Mouse (Mus musculus): ENCODE measurements around the gene Prc1.
"Not testable (repeated sequence)": the region's sequence is repeated elsewhere in the genome, so short reads cannot be mapped to it uniquely, and the experiment has no call there.

The Prc1 gene

DNA sequence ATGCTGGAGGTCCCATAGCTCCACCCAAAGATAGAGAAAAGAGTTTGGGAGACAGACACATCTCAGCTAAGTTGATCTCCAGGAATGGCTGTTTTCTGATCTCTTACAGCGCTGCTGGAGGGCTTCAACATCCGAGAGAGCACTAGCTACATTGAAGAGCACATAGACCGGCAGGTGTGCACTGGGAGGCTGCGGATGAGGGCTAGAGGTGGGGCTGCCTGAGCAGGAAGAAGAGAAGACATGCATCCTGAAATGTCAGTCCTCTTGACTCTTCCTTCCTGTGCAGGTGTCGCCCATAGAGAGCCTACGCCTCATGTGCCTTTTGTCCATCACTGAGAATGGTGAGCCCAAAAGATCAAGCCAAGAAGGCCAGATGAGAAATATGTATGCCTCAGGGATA is 8.5 kb upstream of the Prc1 start:
- DNase-seq (ENCODE audit: low read depth), result no peak

DNA sequence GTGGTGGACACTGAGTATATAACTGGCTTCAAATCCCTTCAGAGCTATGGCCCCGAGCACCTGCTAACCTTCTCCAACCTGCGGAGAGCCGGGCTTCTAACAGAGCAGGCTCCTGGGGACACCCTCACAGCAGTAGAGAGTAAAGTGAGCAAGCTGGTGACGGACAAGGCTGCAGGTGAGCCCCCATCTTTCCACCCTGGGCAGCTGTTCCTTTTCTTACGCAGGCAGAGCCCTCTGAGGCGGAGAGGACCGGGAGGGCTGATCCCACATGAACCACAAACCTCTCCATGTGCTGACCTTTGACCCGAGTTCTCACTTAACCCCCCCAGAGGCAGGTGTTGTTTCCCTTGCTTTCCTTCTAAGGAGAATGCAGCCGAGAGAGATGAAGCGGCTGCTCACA is 6.5 kb upstream of the Prc1 start:
- no peak for DNase-seq (ENCODE audit: low read depth)

GRCm38 (mm10) chr7:80294764-80295648 is 756 bp downstream of the Prc1 start:
- DNase-seq (ENCODE audit: low read depth), result no peak

GRCm38 (mm10) chr7:80296462-80296861 is 2.2 kb downstream of the Prc1 start:
- no peak for DNase-seq (ENCODE audit: low read depth)

GRCm38 (mm10) chr7:80297041-80297440 is 2.8 kb downstream of the Prc1 start:
- no peak for DNase-seq (ENCODE audit: low read depth)

DNA sequence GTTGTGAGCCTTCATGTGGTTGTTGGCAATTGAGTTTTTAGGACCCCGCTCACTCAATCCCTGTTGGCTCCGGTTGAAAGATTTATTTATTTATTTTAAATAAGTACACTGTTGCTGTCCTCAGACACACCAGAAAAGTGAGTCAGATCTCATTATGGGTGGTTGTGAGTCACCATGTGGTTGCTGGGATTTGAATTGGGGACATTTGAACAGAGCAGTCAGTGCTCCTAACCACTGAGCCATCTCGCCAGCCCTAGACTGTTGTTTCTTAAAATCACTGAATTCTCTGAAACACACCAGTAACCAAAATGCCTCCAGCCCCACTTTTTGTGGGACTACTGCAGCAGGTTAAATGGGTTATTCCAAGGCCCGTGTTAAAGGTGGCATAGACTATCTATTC is 4.5 kb downstream of the Prc1 start:
- DNase-seq (ENCODE audit: low read depth), result no peak

- DNase-seq (ENCODE audit: low read depth), result no peak
Measured at GRCm38 (mm10) chr7:80299568-80299967, 5.3 kb downstream of the Prc1 start.

DNA sequence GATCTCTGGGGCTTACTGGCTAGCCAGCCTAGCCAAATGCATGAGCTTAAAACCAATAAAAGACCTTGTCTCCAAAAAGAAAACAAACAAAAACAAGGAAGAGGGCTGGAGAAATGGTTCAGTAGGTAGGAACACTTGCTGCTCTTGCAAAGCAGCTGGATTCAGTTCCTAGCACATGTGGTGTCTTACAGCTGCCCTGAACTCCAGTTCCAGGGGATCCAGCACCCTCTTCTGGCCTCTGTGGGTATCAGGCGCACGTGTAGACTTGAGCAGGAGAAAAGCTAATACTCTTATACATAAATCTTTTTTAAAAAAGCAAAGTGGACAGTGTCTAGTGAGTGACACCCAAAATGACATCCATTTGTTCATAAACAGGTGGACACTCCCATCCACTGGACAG is 7.3 kb downstream of the Prc1 start:
- DNase-seq (ENCODE audit: low read depth), result no peak

GRCm38 (mm10) chr7:80307766-80308165 is 13.5 kb downstream of the Prc1 start:
- no peak for DNase-seq (ENCODE audit: low read depth)

- no peak for DNase-seq (ENCODE audit: low read depth)
Measured at GRCm38 (mm10) chr7:80310771-80311170, 16.5 kb downstream of the Prc1 start.

- no peak for DNase-seq (ENCODE audit: low read depth)
Measured at GRCm38 (mm10) chr7:80315733-80316132, 21.5 kb downstream of the Prc1 start.

GRCm38 (mm10) chr7:80317439-80318115 is 23.3 kb downstream of the Prc1 start:
- no peak for DNase-seq (ENCODE audit: low read depth)

DNA sequence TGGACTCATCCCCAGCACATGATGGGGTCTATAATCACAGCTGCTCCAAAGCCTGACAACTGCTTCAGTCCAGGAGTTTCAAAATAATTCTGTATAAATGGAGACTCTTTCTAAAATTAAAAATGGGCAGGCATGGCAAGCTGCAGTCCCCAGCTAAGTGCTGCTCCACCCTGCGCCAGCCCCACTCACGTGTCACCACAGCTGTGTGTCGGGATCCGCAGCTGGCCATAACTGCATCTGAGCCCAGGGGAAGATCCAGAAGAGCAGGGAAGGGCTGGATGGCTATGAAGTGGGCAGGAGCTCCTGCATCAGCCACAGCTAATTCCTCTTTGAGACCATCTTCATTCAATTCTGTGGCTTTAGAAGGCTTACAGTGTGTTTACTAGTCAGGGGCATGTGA is 24.4 kb downstream of the Prc1 start:
- no peak for DNase-seq (ENCODE audit: low read depth)

DNA sequence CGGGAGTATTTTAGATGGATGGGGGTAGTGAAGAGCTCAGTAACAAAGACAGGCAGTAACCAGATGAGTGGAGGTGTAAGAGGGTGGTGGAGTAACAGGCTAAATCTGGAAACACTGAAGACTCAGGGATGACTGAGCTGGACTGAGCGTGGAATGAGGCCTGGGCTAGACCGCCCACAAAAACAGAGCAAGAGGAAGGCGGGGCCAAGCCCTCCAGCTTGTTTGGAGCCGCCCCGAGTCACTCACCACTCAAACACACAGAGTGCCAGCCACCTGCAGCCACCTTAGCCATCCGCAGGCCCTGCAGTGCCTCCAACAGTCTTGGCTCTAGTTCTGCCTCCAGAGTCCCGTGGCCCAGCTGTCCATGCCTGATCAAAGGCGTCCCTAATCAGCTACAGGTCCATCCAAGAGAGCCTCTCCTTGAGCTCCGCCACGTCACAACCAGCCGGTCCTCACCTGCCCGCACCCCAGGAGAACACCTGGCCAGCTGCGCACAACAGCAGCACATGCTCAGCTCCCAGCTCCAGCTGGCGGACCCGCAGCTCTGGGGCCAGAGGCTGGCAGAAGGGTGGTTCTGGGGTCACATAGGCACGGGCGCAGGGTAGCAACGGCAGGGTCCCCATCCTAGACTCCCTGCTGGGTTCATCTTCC is 25.7 kb downstream of the Prc1 start:
- DNase-seq (ENCODE audit: low read depth), result no peak

DNA sequence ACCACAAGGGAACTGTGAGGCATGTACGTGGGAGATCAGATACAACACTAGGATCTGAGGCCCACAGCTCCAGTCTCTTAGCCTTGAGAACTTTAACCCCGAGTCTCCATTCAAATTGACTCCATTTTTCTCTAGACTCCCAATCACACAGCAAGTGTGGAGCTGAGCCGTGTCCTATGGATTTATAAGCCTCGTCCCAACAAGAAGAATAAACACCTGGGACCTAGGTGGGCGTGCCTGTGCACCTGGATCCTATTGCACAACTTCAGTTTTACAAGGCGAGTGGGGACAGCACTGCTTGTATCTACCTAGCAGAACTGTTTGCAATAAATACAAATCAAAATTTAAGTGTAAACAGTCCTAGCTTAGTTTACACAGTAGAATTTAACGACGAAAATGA is 29.1 kb downstream of the Prc1 start:
- no peak for DNase-seq (ENCODE audit: low read depth)

GRCm38 (mm10) chr7:80324043-80324815 is 30.0 kb downstream of the Prc1 start, which contains the start of gene Rccd1:
TSS of gene Rccd1 (minus strand) at chr7:80324454.
- peak; percentile 88 for DNase-seq (ENCODE audit: low read depth)

DNA sequence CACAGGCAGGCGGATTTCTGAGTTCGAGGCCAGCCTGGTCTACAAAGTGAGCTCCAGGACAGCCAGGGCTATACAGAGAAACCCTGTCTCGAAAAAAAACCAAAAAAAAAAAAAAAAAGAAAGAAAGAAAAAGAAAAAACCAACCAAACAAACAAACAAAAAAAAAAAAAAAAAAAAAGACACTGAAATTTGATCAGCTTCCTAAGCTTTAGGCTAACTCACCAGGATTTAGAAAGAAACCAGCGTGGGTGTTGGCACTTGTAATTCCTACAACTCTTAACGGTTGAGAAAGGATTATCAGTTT is 30.5 kb downstream of the Prc1 start:
- not testable (repeated sequence) for DNase-seq (ENCODE audit: low read depth)

- no peak for DNase-seq (ENCODE audit: low read depth)
Measured at GRCm38 (mm10) chr7:80325292-80325868, 31.1 kb downstream of the Prc1 start.

- DNase-seq (ENCODE audit: low read depth), result no peak
Measured at GRCm38 (mm10) chr7:80326076-80326475, 31.8 kb downstream of the Prc1 start.

DNA sequence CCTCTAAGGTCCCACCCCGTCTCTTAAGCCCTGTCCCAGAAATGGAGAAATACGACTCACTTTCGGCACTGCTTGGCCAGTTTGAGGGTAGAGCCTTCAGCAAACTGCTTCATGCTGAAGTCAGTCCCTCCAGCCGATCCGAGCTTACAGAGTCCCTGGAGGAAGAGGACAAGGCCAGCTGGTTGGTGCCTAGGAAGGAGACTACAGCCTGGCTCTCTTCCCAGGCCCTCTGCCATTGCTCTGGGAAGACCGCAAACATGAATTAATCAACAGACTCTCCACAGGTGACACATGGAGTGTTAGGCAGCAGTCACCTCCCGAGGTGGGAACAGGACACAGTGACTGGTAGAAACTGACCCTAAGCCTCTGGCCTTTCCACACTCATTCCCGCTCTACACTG is 36.0 kb downstream of the Prc1 start:
- no peak for DNase-seq (ENCODE audit: low read depth)

- no peak for DNase-seq (ENCODE audit: low read depth)
Measured at GRCm38 (mm10) chr7:80331433-80331832, 37.2 kb downstream of the Prc1 start.

GRCm38 (mm10) chr7:80334848-80335247 is 40.6 kb downstream of the Prc1 start:
- no peak for DNase-seq (ENCODE audit: low read depth)
